Mouse (Mus musculus) kidney, embryonic 15.5 days (tissue): ENCODE measurements around the gene Slc16a9. TPM values are rescaled to one million over a fixed set of nuclear protein-coding genes. Genes with fewer than 3 reads are reported as not detected.

Experiments used
- ATAC-seq: fragments of 200-750 bp; cut with Nextera tagmentation; replicated peaks from 2 replicates; pipeline ENCODE4 v1.8.0; 2017; ENCODE audit warnings: moderate TSS enrichment; ENCODE audit not compliant: low FRiP score
- H3K27ac ChIP-seq: fragments of 300-500 bp; sonication (generic); 2 replicates; pipeline ENCODE4 v1.5.1; 2015; ENCODE audit warnings: mild to moderate bottlenecking, inconsistent platforms
- H3K27me3 ChIP-seq: fragments of 300-500 bp; sonication (generic); 2 replicates; pipeline ENCODE4 v1.6.1; 2015; ENCODE audit warnings: inconsistent platforms
- H3K36me3 ChIP-seq: fragments of 300-500 bp; sonication (generic); 2 replicates; pipeline ENCODE4 v1.6.1; 2015; ENCODE audit warnings: inconsistent platforms
- H3K4me1 ChIP-seq: fragments of 300-500 bp; sonication (generic); 2 replicates; pipeline ENCODE4 v1.6.1; 2015; ENCODE audit warnings: inconsistent platforms
- H3K4me2 ChIP-seq: fragments of 300-500 bp; sonication (generic); 2 replicates; pipeline ENCODE4 v1.6.1; 2015; ENCODE audit warnings: moderate library complexity, mild to moderate bottlenecking, inconsistent platforms
- H3K4me3 ChIP-seq: fragments of 300-500 bp; sonication (generic); replicated peaks from 2 replicates; pipeline ENCODE4 v1.5.1; 2015; ENCODE audit warnings: mild to moderate bottlenecking, inconsistent platforms
- H3K9ac ChIP-seq: fragments of 300-500 bp; sonication (generic); 2 replicates; pipeline ENCODE4 v1.6.1; 2015; ENCODE audit warnings: mild to moderate bottlenecking, inconsistent platforms
- H3K9me3 ChIP-seq: fragments of 300-500 bp; sonication (generic); replicated peaks from 2 replicates; pipeline ENCODE4 v1.6.1; 2016; ENCODE audit warnings: inconsistent platforms
- WGBS: fragments of 180-500 bp; shearing (Covaris S2); methylation state at CpG from one replicate; pipeline ENCODE4 v1.1.7; 2015; ENCODE audit warnings: mixed read lengths; 5-methylcytosine and 5-hydroxymethylcytosine counted together
- polyA plus RNA-seq: library from polyadenylated mRNA; unstranded; fragments of >200 nt; fragmentation: Nextera tagmentation; extraction: Ambion mirVana; gene quantifications from 2 replicates; pipeline ENCODE4 v1.2.1, GENCODE M21; 2015

Gene Slc16a9
- 3.8 and 4.8 TPM in 2 replicates for polyA plus RNA-seq

DNA sequence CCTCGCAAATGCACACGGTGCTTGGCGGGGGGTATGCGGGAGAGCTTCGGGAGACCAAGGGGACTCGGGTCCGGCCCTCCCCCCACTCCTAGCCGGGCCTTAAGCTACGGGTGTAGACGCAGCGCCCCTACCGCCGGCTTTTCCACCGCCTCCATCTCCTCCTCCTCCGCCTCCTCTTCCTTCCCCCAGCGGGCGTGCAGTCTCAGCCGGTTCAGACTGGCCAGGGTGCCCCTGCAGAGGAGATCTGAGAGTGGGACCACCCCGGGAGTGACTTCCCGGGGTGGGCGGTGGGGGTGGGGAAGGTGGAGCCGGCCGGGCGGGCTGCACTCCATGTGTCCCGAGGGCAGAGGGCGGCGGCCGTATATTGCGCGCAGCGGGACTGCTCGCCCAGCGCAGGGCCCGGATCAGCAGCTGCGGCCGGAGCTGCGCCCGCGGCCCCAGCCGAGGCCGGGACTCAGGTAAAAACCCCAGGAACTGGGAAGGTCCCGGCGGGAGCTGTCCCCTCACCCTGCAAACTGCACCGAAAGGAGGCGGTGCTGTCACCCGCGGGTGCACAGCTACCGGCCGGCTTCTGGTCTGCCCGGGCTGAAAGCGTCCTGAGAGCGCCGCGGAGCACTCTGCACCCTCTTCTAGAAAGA lies at the start of gene Slc16a9:
Slc16a9 (plus strand) TSS at position 180 of the 638 bp plus-strand sequence.
- peak; percentile 93 for ATAC-seq
- Histone ChIP-seq H3K4me1 (peaks cover 30% of the 10 kb centered on the region), H3K9ac (peak within 1 kb of the TSS; percentile 53), H3K9me3 (no peaks in the 10 kb centered on the region; the same call in 1 of the 2 replicates), H3K27ac (peak within 1 kb of the TSS; percentile 62), H3K4me2 (peak within 1 kb of the TSS; percentile 96), H3K36me3 (no peaks in the 10 kb centered on the region), H3K4me3 (peak within 1 kb of the TSS; percentile 69), H3K27me3 (peaks cover 20% of the 10 kb centered on the region)
- under 1% methylated on average over 54 of the region's 54 CpGs for WGBS

DNA sequence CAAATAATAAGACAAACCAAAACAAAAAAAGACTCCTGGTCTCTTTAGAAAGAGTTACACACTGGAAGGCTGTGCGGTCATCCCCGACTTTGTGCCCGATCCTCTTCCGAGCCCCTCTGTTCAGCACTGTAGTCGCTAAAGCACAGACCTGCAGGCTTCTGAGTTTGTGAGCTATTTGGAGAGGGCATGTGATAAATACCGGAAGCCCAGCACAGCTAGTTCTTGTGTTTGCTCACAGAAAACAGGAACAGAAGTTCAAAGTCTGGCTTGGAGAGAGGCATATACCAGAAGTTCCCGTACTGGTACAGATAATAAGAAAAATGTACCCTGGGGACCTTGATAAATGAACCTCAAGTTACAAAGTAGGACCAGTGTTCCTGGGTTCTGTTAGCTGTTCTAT lies 49.6 kb upstream of the Slc16a9 start:
- H3K9ac ChIP-seq = no peak overlapping the region
- H3K4me2 ChIP-seq = no peak overlapping the region
- H3K27ac ChIP-seq = no peak overlapping the region
- 68% methylated on average over 7 of the region's 7 CpGs for whole genome bisulfite sequencing
- no peaks in the 10 kb centered on the region for H3K9me3 ChIP-seq
- H3K4me3 ChIP-seq = no peak overlapping the region
- no peaks in the 10 kb centered on the region for H3K27me3 ChIP-seq
- peaks cover 15% of the 10 kb centered on the region; the same call in 1 of the 2 replicates for H3K4me1 ChIP-seq
- no peak for ATAC-seq
- peaks cover 35% of the 10 kb centered on the region for H3K36me3 ChIP-seq

DNA sequence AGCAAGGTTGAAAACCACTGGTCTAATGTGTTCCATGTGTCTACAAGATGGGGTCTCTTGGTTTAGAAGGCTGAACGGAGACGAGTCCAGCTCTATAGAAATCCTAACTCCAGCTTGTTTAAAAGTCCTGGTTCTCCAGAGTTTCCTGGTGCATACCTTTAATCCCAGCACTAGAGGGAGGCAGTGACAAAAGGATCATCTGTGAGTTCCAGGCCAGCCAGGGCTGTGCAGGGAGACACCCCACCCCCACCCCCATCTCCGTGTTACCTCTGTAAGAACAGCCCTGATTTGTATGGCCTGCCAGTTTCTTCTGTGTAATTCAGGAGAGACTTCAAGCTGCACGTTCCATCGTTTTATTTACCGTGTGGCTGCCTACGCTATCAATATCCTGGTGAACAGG lies 49.1 kb upstream of the Slc16a9 start:
- Histone ChIP-seq H3K36me3 (peaks cover 30% of the 10 kb centered on the region), H3K9me3 (no peaks in the 10 kb centered on the region), H3K4me1 (peaks cover 15% of the 10 kb centered on the region; the same call in 1 of the 2 replicates), H3K4me3 (no peak overlapping the region), H3K9ac (no peak overlapping the region), H3K27ac (no peak overlapping the region), H3K27me3 (no peaks in the 10 kb centered on the region), H3K4me2 (no peak overlapping the region)
- peak; percentile 66; the same call in 1 of the 2 replicates for ATAC-seq
- 50% methylated on average over 7 of the region's 7 CpGs for WGBS

GRCm38 (mm10) chr10:70196666-70197065 lies 48.2 kb upstream of the Slc16a9 start:
- Histone ChIP-seq H3K9ac (no peak overlapping the region), H3K36me3 (peaks cover 21% of the 10 kb centered on the region), H3K4me3 (no peak overlapping the region), H3K27ac (no peak overlapping the region), H3K4me2 (no peak overlapping the region), H3K27me3 (no peaks in the 10 kb centered on the region), H3K4me1 (peaks cover 15% of the 10 kb centered on the region; the same call in 1 of the 2 replicates), H3K9me3 (no peaks in the 10 kb centered on the region)
- 62% methylated on average over 6 of the region's 6 CpGs for WGBS
- ATAC-seq = no peak

GRCm38 (mm10) chr10:70197601-70198000 lies 47.3 kb upstream of the Slc16a9 start:
- peaks cover 15% of the 10 kb centered on the region; the same call in 1 of the 2 replicates for H3K4me1 ChIP-seq
- no peak overlapping the region for H3K9ac ChIP-seq
- H3K4me3 ChIP-seq = no peak overlapping the region
- no peak overlapping the region for H3K4me2 ChIP-seq
- H3K27me3 ChIP-seq = no peaks in the 10 kb centered on the region
- WGBS = 76% methylated on average over 2 of the region's 2 CpGs
- no peaks in the 10 kb centered on the region for H3K9me3 ChIP-seq
- H3K36me3 ChIP-seq = peaks cover 12% of the 10 kb centered on the region
- no peak overlapping the region for H3K27ac ChIP-seq
- ATAC-seq = no peak

GRCm38 (mm10) chr10:70198012-70198411 lies 46.9 kb upstream of the Slc16a9 start:
- 54% methylated on average over 6 of the region's 6 CpGs for WGBS

GRCm38 (mm10) chr10:70198951-70199463 lies 45.9 kb upstream of the Slc16a9 start:
- WGBS = 96% methylated on average over 7 of the region's 7 CpGs
- Histone ChIP-seq H3K27ac (no peak overlapping the region), H3K9me3 (no peaks in the 10 kb centered on the region), H3K4me3 (no peak overlapping the region), H3K9ac (no peak overlapping the region), H3K4me2 (no peak overlapping the region), H3K27me3 (no peaks in the 10 kb centered on the region), H3K36me3 (peaks cover under 1% of the 10 kb centered on the region; the same call in 1 of the 2 replicates), H3K4me1 (peaks cover 18% of the 10 kb centered on the region)
- ATAC-seq = no peak

More at GRCm38 (mm10) chr10:70198012-70198411, 46.9 kb upstream of the Slc16a9 start:
- Histone ChIP-seq H3K4me3 (no peak overlapping the region), H3K4me2 (no peak overlapping the region), H3K9ac (no peak overlapping the region), H3K4me1 (peaks cover 16% of the 10 kb centered on the region; the same call in 1 of the 2 replicates), H3K36me3 (peaks cover 9% of the 10 kb centered on the region), H3K9me3 (no peaks in the 10 kb centered on the region), H3K27me3 (no peaks in the 10 kb centered on the region), H3K27ac (no peak overlapping the region)
- no peak for ATAC-seq

DNA sequence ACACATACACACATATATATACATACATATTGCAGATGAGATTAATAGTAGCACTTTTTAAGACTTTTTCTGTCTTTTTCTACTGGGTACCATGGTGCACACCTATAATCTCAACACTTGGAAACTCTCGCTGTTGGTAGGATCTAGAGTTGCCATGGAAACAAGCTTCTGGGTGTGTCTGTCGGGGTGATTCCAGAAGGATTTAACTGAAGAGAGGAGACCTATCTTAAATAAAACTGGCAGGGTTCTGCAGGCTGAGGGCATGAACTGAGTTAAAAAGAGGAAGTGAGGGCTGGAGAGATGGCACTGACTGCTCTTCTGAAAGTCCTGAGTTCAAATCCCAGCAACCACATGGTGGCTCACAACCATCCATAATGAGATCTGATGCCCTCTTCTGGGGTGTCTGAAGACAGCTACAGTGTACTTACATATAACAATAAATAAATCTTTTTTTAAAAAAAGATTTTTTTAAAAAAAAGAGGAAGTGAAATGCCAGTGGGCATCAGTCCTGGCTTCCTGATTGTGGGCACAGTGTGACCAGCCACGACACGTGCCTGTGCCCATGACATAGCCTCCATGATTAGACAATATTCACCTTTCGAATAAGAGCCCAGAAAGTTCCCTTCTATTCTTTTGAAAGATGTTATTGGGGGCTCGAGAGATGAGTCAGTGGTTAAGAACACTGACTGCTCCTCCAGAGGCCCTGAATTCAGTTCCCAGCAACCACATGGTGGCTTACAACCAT lies 45.3 kb upstream of the Slc16a9 start:
- Histone ChIP-seq H3K9ac (no peak overlapping the region), H3K4me1 (peaks cover 25% of the 10 kb centered on the region), H3K9me3 (no peaks in the 10 kb centered on the region), H3K36me3 (no peaks in the 10 kb centered on the region), H3K27ac (no peak overlapping the region), H3K4me2 (no peak overlapping the region), H3K4me3 (no peak overlapping the region), H3K27me3 (no peaks in the 10 kb centered on the region)
- 86% methylated on average over 6 of the region's 6 CpGs for WGBS
- no peak for ATAC-seq

DNA sequence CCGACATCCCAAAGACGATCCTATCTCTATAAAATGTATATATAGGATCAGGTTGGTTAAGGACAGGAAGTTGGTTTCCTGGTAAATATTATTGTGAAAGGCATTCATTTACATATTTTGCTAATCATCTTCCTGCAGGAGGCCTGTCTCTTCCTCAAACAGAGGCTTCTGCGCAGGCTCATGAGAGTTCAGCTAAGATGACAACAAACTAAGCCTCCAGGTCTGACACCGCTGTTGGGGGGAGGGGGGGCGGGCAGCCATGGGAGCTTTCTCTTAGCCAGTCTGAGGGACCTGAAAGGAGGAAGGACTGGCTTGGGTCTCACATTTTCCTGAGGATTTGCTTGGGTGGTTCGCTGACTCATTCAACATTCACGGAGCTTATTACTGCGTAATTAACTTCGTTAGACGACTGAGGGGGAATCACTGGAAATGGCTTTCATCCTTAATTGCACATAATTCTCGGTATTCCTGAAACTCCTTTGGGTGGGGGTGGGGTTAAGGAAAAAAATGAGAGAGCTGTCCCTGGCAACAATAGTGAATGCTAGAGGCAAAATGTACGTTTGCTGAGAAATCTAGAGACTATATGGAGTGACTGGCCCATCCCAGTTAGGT lies 43.9 kb upstream of the Slc16a9 start:
- no peak overlapping the region for H3K27ac ChIP-seq
- no peaks in the 10 kb centered on the region for H3K27me3 ChIP-seq
- H3K4me2 ChIP-seq = no peak overlapping the region
- no peak overlapping the region for H3K4me3 ChIP-seq
- no peak for ATAC-seq
- H3K9ac ChIP-seq = no peak overlapping the region
- no peaks in the 10 kb centered on the region for H3K36me3 ChIP-seq
- no peaks in the 10 kb centered on the region for H3K9me3 ChIP-seq
- 57% methylated on average over 12 of the region's 12 CpGs for WGBS
- peaks cover 27% of the 10 kb centered on the region for H3K4me1 ChIP-seq

DNA sequence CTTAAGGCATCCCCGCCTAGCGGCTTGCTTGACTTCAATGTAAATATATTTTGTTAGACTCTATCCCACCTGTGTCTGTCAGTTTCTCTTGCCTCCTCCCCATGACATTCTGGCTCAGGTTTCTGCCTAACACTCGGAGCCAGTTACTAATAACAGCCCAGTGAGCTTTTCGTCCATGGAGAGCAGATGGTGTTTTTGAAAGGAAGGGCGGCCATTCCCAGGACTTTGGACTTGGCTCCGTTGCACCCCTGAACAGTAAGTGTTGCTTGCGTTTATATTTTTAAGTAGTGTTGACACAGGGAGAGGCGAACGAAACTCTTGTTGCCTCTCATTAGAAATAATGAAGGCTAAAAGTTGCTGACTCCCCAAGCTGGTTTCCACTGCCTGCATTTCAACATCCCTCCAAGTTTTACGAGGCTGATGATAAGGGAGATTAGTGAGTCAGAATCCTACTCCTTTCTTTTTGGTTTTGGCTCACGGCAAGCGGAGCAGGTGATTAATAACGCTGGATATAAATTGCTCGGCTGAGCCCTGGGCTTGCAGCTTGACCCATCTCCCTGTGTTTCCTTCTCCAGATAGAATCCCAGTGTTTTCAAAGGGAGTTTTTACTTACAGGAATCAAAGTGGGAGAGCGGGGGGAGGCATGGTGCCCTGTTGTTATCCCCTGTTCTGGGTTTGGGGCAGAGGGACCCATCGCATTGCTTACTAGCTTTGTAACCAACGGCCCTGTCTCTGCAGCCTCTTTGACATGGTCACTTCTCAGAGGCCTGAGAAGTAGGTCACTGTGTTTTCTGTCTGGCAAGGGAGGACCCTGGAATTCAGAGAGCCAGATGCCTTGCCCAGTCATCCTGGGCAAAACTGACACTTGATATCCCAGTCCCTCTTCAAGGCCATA lies 40.1 kb upstream of the Slc16a9 start, which contains the start of gene Mrln:
Mrln (plus strand) TSS at position 160 of the 895 bp plus-strand sequence.
- Histone ChIP-seq H3K9ac (no peak within 1 kb of the TSS; the same call in 1 of the 2 replicates), H3K27me3 (no peaks in the 10 kb centered on the region), H3K27ac (peak within 1 kb of the TSS; percentile 80), H3K4me3 (0 out of 2 replicates have a peak within 1 kb of the TSS, but pooled peaks have one; percentile 10), H3K4me1 (peaks cover 17% of the 10 kb centered on the region), H3K4me2 (peak within 1 kb of the TSS; percentile 39), H3K36me3 (no peaks in the 10 kb centered on the region), H3K9me3 (no peaks in the 10 kb centered on the region)
- WGBS = 16% methylated on average over 17 of the region's 17 CpGs
- peak; percentile 79 for ATAC-seq

- ATAC-seq = no peak
- Histone ChIP-seq H3K4me2 (no peak overlapping the region), H3K27me3 (no peaks in the 10 kb centered on the region), H3K9me3 (no peaks in the 10 kb centered on the region), H3K27ac (no peak overlapping the region), H3K4me1 (no peaks in the 10 kb centered on the region), H3K9ac (no peak overlapping the region), H3K4me3 (no peak overlapping the region), H3K36me3 (no peaks in the 10 kb centered on the region)
- 82% methylated on average over 9 of the region's 9 CpGs for WGBS
Measured at GRCm38 (mm10) chr10:70211281-70211680, 33.6 kb upstream of the Slc16a9 start.
